Mouse (Mus musculus) cerebellum, adult 9-11 months (tissue): ENCODE measurements around the gene Gm3072.
"Not testable (repeated sequence)": the region's sequence is repeated elsewhere in the genome, so short reads cannot be mapped to it uniquely, and the experiment has no call there.

Experiments
- DNase-seq: peaks from one replicate; pipeline ENCODE4 v3.0.0; 2022

Gm3072 gene

DNA sequence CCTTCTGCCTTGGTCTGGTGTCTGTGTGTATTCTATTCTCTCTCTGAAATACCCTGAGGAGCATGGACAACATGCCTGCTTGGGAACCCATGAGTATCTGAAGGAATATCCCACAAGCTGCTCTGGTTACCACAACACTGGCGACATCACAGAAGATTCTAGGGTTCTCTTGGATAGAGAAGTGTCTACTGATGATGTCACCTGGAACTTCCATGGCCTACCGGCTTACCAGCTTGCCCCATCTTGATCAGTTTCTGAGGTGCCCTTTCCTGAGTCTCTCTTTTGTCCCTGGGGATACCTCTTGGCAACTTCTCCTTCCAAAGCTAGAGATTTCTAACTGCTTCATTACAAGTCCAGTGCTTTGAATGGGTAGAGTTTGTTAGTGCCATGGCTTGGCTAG, at the start of gene Gm3072:
Gm3072 (minus strand) TSS at position 101 of the 400 bp plus-strand sequence.
- not testable (repeated sequence) for DNase-seq

GRCm38 (mm10) chr14:41648176-41648575, 23.8 kb upstream of the Gm3072 start:
- not testable (repeated sequence) for DNase-seq

DNA sequence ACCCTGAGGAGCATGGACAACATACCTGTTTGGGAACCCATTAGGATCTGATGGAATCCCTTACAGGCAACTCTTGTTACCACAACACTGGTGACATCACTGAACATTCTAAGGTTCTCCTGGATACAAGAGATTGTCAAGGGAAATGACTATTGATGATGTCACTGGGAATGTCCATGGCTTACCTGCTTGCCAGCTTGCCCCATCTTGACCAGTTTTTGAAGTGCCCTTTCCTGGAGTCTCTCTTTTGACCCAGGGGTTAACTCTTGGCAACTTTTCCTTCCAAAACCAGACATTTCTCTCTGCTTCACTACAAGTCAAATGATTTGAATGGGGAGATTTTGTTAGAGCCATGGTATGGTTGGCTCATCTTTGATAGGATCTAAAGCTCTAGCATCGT, 22.0 kb upstream of the Gm3072 start, which contains the start of gene Gm3676:
Gm3676 (minus strand) TSS at position 101 of the 400 bp plus-strand sequence.
- DNase-seq: not testable (repeated sequence)

- DNase-seq: not testable (repeated sequence)
Measured at GRCm38 (mm10) chr14:41630144-41630543, 5.7 kb upstream of the Gm3072 start.

DNA sequence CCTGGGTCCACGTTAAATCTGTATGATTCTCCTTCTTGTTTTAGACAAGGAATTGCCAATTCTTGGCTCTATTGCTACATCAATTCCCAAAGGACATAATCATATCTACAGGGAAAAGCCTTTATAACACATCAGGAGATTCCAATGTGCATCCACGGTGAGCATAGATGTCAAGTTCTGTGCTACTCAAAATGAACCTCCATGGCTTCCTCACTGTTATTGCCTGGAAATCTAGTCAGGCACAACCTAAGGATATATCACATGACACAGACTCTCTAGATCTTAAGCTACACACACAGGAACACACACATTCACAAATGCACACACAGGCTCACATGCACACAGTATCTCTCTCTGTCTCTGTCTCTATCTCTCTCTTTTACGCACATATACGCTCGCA, 1.9 kb downstream of the Gm3072 start:
- DNase-seq: not testable (repeated sequence)

DNA sequence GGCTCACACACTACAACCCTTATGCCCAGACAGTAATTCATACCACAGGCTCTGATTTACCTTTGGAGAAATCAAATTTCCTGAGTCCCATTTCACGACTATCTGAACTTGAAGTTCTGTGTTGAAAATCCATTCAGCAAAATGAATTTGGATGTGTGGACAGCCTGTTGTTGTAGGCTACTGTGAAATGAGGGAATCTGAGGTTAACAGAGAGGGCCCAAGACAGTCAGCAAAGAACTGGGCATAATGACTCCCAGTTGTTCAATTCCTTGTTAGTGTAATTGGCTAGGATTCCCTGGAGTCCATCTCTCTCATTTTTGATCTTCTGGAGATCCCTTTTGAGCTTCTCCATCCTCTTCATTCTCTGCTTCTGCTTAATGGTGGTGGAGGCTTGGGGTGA, 13.7 kb downstream of the Gm3072 start:
- not testable (repeated sequence) for DNase-seq

DNA sequence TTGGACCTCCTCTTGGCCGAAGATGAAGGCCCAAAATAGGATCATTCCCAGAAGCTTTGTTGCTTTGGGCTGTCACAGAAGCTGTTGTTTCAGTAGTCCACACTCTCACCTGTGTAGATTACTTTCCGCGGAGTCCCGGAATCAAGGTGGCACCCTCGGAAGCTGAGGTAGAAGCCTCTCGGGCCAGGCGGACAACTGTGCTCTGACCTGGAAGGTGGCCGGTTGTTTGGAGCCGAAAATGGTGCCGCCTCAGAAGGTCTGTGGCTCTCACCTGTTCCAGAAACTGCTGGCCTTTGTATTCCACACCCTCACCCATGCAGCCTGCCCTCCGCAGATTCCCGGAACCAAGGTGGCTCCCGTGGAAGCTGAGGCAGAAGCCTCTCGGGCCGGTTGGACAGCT, 23.5 kb downstream of the Gm3072 start:
- DNase-seq: not testable (repeated sequence)

DNA sequence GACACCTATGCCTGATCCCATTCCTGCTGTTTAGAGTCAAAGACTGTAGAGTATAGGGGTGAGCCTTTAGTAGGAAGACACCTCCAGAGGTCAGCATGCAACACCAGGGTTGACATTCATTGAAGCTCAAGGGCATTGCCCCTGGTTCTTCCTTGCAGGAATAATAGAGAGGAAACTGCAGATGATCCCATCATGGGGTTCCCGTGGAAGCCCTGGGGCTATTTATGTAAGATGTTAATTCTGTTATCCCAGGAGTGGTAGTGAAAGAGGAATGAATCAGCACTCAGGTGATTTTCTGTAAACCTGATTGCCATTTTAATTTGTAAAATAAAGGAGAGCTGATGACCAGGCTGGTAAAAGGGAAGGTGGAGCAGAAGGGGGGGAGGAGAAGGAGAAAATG, 38.1 kb downstream of the Gm3072 start:
- DNase-seq: not testable (repeated sequence)

- not testable (repeated sequence) for DNase-seq
Measured at GRCm38 (mm10) chr14:41572911-41573310, 51.5 kb downstream of the Gm3072 start, which contains the start of gene 1700049E17Rik2. Gene 1700049E17Rik2 (plus strand): TSS chr14:41573211.
